Mouse (Mus musculus): ENCODE measurements at regions not wholly inside any gene's neighbourhood (a gene's known extent, or its start where the extent isn't known, plus 50 kb on each side); places are given as distances from the start of the nearest gene placed in this dataset.

GRCm38 (mm10) chr1:185868721-185869120 lies 248.4 kb downstream of the Lyplal1 start:
- TF ChIP-seq CTCF (IDR thresholded peaks at IDR 0.05; ENCODE audit: control insufficient read depth, insufficient read depth, insufficient replicate concordance, low read depth, low read length) (no peak), POLR2A (IDR thresholded peaks at IDR 0.05; ENCODE audit: control insufficient read depth, low read depth, low read length) (no peak)

Data from testis, adult 2 months (tissue).